Mouse (Mus musculus): Measurements from ENCODE around the gene Dhx36. TPM values are rescaled to one million over a fixed set of nuclear protein-coding genes. Genes with fewer than 3 reads are reported as not detected.

Dhx36 gene
- polyA plus RNA-seq (2015; fragmentation: Nextera tagmentation; extraction: Ambion mirVana): 11.2 and 12.1 TPM in 2 replicates

DNA sequence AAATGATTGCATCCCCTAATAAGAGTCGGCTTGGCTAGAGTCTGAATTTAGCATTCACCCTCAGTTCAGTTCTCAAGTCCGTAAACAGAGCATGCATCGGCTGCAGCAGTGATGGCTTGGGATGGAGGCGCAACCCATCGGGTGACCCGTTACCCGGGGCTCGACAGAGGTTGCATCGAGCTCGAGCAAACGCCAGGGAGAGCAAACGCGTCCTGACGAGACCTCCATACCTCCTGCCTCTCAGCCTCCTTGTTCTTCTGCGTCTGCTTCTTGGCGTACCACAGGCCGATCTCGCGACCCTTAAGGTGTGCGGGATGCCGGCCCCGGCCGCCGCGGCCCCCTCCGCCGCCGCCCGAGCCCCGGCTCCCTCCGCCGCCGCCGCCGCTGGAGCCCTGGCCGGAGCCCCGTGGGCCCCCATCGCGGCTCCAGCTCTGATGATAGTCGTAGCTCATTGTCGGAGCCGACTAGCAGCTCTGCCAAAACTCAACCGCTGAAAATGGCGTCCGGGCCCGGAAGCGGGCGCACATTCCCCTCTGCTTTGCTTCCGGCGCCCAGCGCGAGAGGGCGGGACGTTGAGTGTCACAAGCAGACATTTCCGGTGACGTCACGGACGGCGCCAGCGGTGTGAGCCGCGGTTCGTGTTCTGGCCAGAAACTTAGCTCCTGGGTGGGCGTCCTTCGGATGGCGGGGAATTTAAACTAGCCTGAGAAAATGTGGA is at the start of gene Dhx36:
Dhx36 (minus strand) TSS at position 517 of the 718 bp plus-strand sequence.

Other genes with a start within 250 kb of the Dhx36 start
- 13.8 and 14.1 TPM in 2 replicates for gene Arhgef26, start 168.7 kb downstream of the Dhx36 start, polyA plus RNA-seq (2015; fragmentation: Nextera tagmentation; extraction: Ambion mirVana)
- 0.06 TPM in 1 of 2 replicates, not detected in the other for gene Gpr149, start 98.1 kb upstream of the Dhx36 start, polyA plus RNA-seq (2015; fragmentation: Nextera tagmentation; extraction: Ambion mirVana)

Measured in urinary bladder, postnatal 0 days (tissue).